Mouse (Mus musculus) hindbrain, embryonic 14.5 days (tissue): Measurements from ENCODE around the gene Cwh43. TPM values are rescaled to one million over a fixed set of nuclear protein-coding genes. Genes with fewer than 3 reads are reported as not detected.
"Not testable (repeated sequence)": the region's sequence is repeated elsewhere in the genome, so short reads cannot be mapped to it uniquely, and the experiment has no call there.

ENCODE experiments used
- ATAC-seq: fragments of 200-750 bp; cut with Nextera tagmentation; 2 replicates; pipeline ENCODE4 v1.8.0; 2017; ENCODE audit warnings: moderate number of reproducible peaks, mild to moderate bottlenecking, moderate TSS enrichment, moderate library complexity; ENCODE audit not compliant: low FRiP score
- DNase-seq: peaks from one replicate; pipeline ENCODE4 v3.0.0-alpha.2; 2015; ENCODE audit warnings: low spot score
- H3K27ac ChIP-seq: fragments of 300-500 bp; sonication (generic); 2 replicates; pipeline ENCODE4 v1.5.1; 2014; ENCODE audit warnings: mild to moderate bottlenecking, moderate library complexity
- H3K27me3 ChIP-seq: fragments of 300-500 bp; sonication (generic); 2 replicates; pipeline ENCODE4 v1.6.1; 2014; ENCODE audit warnings: mild to moderate bottlenecking, low read length, mixed read lengths; ENCODE audit not compliant: control insufficient read depth, insufficient read depth
- H3K36me3 ChIP-seq: fragments of 300-500 bp; sonication (generic); replicated peaks from 2 replicates; pipeline ENCODE4 v1.6.1; 2014; ENCODE audit not compliant: control insufficient read depth, insufficient read depth
- H3K4me1 ChIP-seq: fragments of 300-500 bp; sonication (generic); replicated peaks from 2 replicates; pipeline ENCODE4 v1.6.1; 2014; ENCODE audit warnings: antibody characterized with exemption, low read length, mixed read lengths; ENCODE audit not compliant: control insufficient read depth, insufficient read depth
- H3K4me2 ChIP-seq: fragments of 300-500 bp; sonication (generic); replicated peaks from 2 replicates; pipeline ENCODE4 v1.6.1; 2014; ENCODE audit warnings: mild to moderate bottlenecking, moderate library complexity
- H3K4me3 ChIP-seq: fragments of 300-500 bp; sonication (generic); replicated peaks from 2 replicates; pipeline ENCODE4 v1.5.1; 2014; ENCODE audit warnings: mild to moderate bottlenecking, low read length
- H3K9ac ChIP-seq: fragments of 300-500 bp; sonication (generic); 2 replicates; pipeline ENCODE4 v1.6.1; 2014
- H3K9me3 ChIP-seq: fragments of 300-500 bp; sonication (generic); 2 replicates; pipeline ENCODE4 v1.6.1; 2016; ENCODE audit warnings: low read length; ENCODE audit not compliant: control insufficient read depth
- WGBS: fragments of 180-500 bp; shearing (Covaris S2); extraction: QIAGEN DNeasy Blood & Tissue Kit; methylation state at CpG from one replicate; pipeline ENCODE4 v1.1.7; 2014; 5-methylcytosine and 5-hydroxymethylcytosine counted together
- polyA plus RNA-seq: library from polyadenylated mRNA; unstranded; fragments of >200 nt; fragmentation: Nextera tagmentation; extraction: Ambion mirVana; gene quantifications from 2 replicates; pipeline ENCODE4 v1.2.1, GENCODE M21; 2014

Gene Cwh43
- polyA plus RNA-seq, 1 experiment from 2014 or later = 0.32 TPM

DNA sequence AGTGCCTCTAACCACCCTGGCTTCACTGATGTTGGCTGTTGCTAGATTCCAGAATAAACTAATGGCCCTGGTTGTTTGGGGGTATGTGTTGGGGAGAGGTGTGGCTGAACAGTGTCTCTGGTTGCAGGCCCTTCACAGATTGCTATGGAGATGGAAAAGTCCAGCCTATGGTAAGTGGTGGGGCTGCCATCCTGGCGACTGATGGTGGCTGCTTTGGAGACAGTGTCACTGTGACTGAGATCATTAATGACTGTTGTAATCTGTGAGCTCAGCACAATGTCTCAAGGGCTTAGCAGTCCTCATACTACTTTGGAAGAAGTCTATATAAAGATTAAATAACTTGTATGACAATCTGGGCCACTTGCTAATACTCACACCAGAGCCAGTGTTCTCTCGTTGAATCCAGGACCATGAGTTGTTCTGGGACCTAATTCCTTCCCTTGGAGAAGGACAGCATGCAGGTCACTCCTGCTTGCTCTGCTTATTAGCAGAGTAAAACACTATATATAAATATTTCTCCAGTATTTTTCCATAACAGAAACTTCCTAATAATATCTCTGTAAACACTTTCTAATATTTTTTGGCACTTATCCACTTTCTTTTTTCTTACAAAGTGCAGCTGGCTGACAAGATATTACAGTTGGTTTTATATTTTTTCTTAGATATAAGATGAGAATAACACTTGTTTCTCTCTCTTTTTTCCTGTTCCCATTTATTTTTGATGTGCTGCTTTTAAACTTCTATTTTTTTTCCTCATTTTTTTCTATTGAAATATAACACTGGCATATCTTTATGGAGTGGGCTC is 48.8 kb downstream of the Cwh43 start:
- Histone ChIP-seq H3K27me3 (no peaks in the 10 kb centered on the region), H3K4me3 (no peak overlapping the region), H3K9me3 (no peaks in the 10 kb centered on the region), H3K4me1 (no peaks in the 10 kb centered on the region), H3K27ac (no peak overlapping the region), H3K36me3 (no peaks in the 10 kb centered on the region), H3K4me2 (no peak overlapping the region), H3K9ac (no peak overlapping the region)
- DNase-seq (no peak), ATAC-seq (no peak)
- WGBS = 86% methylated on average over 2 of the region's 2 CpGs

DNA sequence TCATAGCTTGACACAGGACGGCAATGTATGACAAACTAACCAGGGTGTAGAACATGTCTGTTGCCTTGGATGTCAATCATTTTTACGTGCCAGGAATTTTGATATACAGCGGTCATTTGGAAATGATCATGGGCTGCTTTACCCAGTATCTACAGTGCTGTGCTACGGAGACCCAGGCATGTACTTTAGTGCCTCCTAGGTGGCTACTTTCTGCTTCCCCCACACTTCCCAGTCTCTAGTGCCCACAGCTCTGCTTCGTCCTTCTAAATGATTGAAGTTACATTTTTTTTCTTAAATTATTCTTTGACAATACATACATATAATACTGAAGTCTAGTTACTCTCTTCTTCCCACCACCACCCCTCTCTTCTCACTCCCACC is 49.4 kb downstream of the Cwh43 start:
- H3K36me3 ChIP-seq = no peaks in the 10 kb centered on the region
- H3K27me3 ChIP-seq = no peaks in the 10 kb centered on the region
- no peaks in the 10 kb centered on the region for H3K9me3 ChIP-seq
- no peak overlapping the region for H3K9ac ChIP-seq
- H3K4me2 ChIP-seq = no peak overlapping the region
- no peak overlapping the region for H3K4me3 ChIP-seq
- no peaks in the 10 kb centered on the region for H3K4me1 ChIP-seq
- ATAC-seq (no peak), DNase-seq (no peak)
- WGBS = 81% methylated on average over 5 of the region's 5 CpGs
- H3K27ac ChIP-seq = no peak overlapping the region

DNA sequence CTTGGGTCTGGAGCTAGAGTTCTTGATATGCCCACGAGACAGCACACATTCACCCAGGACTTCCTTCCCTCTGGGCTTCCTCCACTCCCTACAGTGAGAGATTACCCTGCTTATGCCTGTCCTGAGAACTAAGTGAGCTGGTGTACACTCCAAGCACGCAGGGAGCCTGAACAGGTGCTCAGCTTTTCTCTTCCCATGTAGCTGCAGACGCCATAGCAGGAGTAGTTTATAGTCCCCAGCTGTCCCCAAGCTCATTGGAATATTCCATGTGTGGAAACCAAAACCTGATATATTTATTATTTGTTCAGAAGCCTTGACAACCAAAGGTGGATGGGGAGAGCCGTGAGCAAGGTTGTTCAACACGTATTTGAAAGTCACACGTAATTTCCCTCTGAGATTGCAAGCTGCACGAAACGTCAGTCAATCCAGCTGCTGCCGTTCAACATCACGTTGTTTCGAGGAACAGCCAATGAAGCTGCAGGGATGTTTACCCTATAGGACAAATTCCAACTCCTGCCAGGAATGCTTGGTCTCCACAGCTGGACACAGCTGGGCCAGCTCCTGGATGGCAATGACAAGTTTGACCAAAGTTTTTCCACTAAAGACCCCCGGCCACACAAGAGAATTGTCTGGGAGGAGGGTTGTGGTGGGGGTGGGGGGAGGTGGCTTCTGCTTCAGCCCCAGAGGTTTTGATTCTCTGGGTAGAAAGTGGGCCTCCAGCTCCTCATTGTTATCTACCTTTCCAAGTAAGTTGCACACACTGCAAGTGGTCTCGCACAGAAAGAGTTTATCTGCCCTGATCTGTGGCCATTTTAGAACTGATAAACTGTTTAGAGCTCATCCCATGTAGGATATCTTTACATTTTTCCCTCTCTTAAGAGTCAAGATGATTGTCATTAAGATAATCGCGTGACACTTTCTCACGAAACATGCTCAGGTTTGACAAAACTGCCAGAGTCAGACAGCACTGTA is 62.9 kb downstream of the Cwh43 start:
- Histone ChIP-seq H3K36me3 (no peaks in the 10 kb centered on the region), H3K4me2 (no peak overlapping the region), H3K4me1 (no peaks in the 10 kb centered on the region), H3K27ac (no peak overlapping the region), H3K9ac (no peak overlapping the region), H3K27me3 (no peaks in the 10 kb centered on the region), H3K9me3 (no peaks in the 10 kb centered on the region), H3K4me3 (no peak overlapping the region)
- 92% methylated on average over 16 of the region's 16 CpGs for WGBS
- DNase-seq (no peak), ATAC-seq (no peak)

GRCm38 (mm10) chr5:73474412-73475405 is 68.8 kb downstream of the Cwh43 start:
- H3K4me1 ChIP-seq = no peaks in the 10 kb centered on the region
- H3K9me3 ChIP-seq = no peaks in the 10 kb centered on the region
- H3K36me3 ChIP-seq = no peaks in the 10 kb centered on the region
- ATAC-seq = no peak
- 87% methylated on average over 20 of the region's 20 CpGs for WGBS
- H3K27me3 ChIP-seq = no peaks in the 10 kb centered on the region
- no peak for DNase-seq
- no peak overlapping the region for H3K27ac ChIP-seq
- no peak overlapping the region for H3K4me2 ChIP-seq
- H3K9ac ChIP-seq = no peak overlapping the region
- no peak overlapping the region for H3K4me3 ChIP-seq

GRCm38 (mm10) chr5:73480700-73481099 is 74.8 kb downstream of the Cwh43 start, which contains the start of gene Dcun1d4:
TSS of gene Dcun1d4 (plus strand) at chr5:73481000.
- Histone ChIP-seq H3K9me3 (no peaks in the 10 kb centered on the region), H3K36me3 (no peaks in the 10 kb centered on the region), H3K4me2 (no peak within 1 kb of the TSS), H3K9ac (no peak within 1 kb of the TSS), H3K27me3 (no peaks in the 10 kb centered on the region), H3K4me3 (no peak within 1 kb of the TSS), H3K4me1 (no peaks in the 10 kb centered on the region), H3K27ac (no peak within 1 kb of the TSS)
- WGBS = 86% methylated on average over 7 of the region's 7 CpGs
- DNase-seq = no peak
- ATAC-seq = no peak

DNA sequence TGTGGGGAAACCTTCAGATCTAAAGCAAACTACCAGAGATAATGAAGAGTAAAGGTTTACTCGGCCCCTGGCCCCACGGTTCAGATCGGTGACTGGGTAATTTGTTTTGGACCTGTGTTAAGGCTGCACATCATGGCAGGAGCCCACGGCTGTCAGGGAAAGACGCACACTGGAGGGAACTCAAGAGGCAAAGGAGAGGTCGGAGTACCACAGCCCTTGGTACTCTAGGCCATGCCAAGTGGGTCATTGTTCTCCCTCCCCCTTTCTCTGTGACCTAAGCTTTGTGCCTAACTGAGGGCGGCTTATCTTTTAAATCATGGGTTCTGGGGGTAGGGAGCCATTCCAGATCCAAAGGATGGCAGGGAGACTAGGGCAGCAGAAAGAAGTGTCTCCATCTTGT is 75.5 kb downstream of the Cwh43 start:
- Histone ChIP-seq H3K36me3 (no peaks in the 10 kb centered on the region), H3K27ac (no peak overlapping the region), H3K4me3 (no peak overlapping the region), H3K27me3 (no peaks in the 10 kb centered on the region), H3K4me1 (0 out of 2 replicates have a peak, but pooled peaks cover 4% of the 10 kb centered on the region), H3K9me3 (no peaks in the 10 kb centered on the region), H3K4me2 (no peak overlapping the region), H3K9ac (no peak overlapping the region)
- WGBS = 97% methylated on average over 7 of the region's 7 CpGs
- ATAC-seq (no peak), DNase-seq (no peak)

DNA sequence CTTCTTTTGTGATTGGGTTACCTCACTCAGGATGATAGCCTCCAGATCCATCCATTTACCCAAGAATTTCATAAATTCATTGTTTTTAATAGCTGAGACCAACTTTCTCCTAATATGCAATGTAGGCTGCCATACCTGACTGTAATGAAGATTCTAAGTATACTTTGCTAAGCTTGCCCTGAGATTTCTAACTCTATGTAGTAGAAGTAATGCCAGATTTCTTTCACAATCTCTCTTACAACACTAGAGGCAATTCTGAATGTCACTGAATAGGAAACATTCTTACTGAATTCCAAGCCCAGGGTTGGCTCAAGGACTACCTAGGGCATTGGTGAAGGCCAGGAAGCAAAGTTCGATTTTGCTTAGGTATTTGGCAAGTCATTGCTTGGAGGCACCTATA is 76.5 kb downstream of the Cwh43 start:
- not testable (repeated sequence) for H3K9me3 ChIP-seq, H3K27ac ChIP-seq, H3K36me3 ChIP-seq, DNase-seq, ATAC-seq, H3K4me3 ChIP-seq, H3K27me3 ChIP-seq, H3K9ac ChIP-seq, H3K4me2 ChIP-seq, H3K4me1 ChIP-seq
- 100% methylated on average over 1 of the region's 1 CpGs for WGBS

- H3K9ac ChIP-seq = peak overlapping the region; percentile 44
- no peaks in the 10 kb centered on the region for H3K9me3 ChIP-seq
- H3K36me3 ChIP-seq = no peaks in the 10 kb centered on the region
- H3K4me1 ChIP-seq = 0 out of 2 replicates have a peak, but pooled peaks cover 4% of the 10 kb centered on the region
- ATAC-seq = peak; percentile 82
- DNase-seq = peak; percentile 56
- peak overlapping the region; percentile 43 for H3K4me2 ChIP-seq
- H3K27me3 ChIP-seq = no peaks in the 10 kb centered on the region
- H3K4me3 ChIP-seq = peak overlapping the region; percentile 26
- WGBS = 28% methylated on average over 5 of the region's 5 CpGs
- H3K27ac ChIP-seq = peak overlapping the region; percentile 81
Observed at GRCm38 (mm10) chr5:73484016-73484615, 78.2 kb downstream of the Cwh43 start.
